Mouse (Mus musculus): Measurements from ENCODE around the gene Lamp5. TPM values are rescaled to one million over a fixed set of nuclear protein-coding genes. Genes with fewer than 3 reads are reported as not detected.

Lamp5 gene
- 0.08 TPM in 1 of 2 replicates, not detected in the other for polyA plus RNA-seq (2015; fragmentation: Nextera tagmentation; extraction: Ambion mirVana)

- Histone ChIP-seq H3K27me3 (replicated peaks) (peaks cover 55% of the 10 kb centered on the region), H3K27ac (replicated peaks) (no peak within 1 kb of the TSS), H3K9ac (0 out of 2 replicates have a peak within 1 kb of the TSS, but pooled peaks have one; percentile 19), H3K36me3 (no peaks in the 10 kb centered on the region), H3K9me3 (no peaks in the 10 kb centered on the region), H3K4me3 (peak within 1 kb of the TSS; percentile 33), H3K4me2 (peak within 1 kb of the TSS; percentile 63), H3K4me1 (peaks cover 11% of the 10 kb centered on the region)
- ATAC-seq (ENCODE audit: extremely low read depth, insufficient number of reproducible peaks, low FRiP score, low TSS enrichment) = no peak
- 3% methylated on average over 8 of the region's 8 CpGs for WGBS
Measured at GRCm38 (mm10) chr2:136051688-136052289, at the start of gene Lamp5. Gene Lamp5, plus strand, starts transcription at chr2:136052239.

- Histone ChIP-seq H3K4me3 (no peak overlapping the region), H3K27ac (replicated peaks) (no peak overlapping the region), H3K9me3 (no peaks in the 10 kb centered on the region), H3K4me2 (no peak overlapping the region), H3K27me3 (replicated peaks) (no peaks in the 10 kb centered on the region), H3K4me1 (no peaks in the 10 kb centered on the region), H3K36me3 (peaks cover 34% of the 10 kb centered on the region), H3K9ac (no peak overlapping the region)
- ATAC-seq (ENCODE audit: extremely low read depth, insufficient number of reproducible peaks, low FRiP score, low TSS enrichment) = no peak
- WGBS = 83% methylated on average over 1 of the region's 1 CpGs
Measured at GRCm38 (mm10) chr2:136003836-136004235, 48.2 kb upstream of the Lamp5 start.

GRCm38 (mm10) chr2:136006280-136006679 lies 45.8 kb upstream of the Lamp5 start:
- Histone ChIP-seq H3K27me3 (replicated peaks) (no peaks in the 10 kb centered on the region), H3K9ac (no peak overlapping the region), H3K4me2 (no peak overlapping the region), H3K9me3 (no peaks in the 10 kb centered on the region), H3K36me3 (peaks cover 26% of the 10 kb centered on the region), H3K4me3 (no peak overlapping the region), H3K4me1 (no peaks in the 10 kb centered on the region), H3K27ac (replicated peaks) (no peak overlapping the region)
- 70% methylated on average over 5 of the region's 5 CpGs for WGBS
- ATAC-seq (ENCODE audit: extremely low read depth, insufficient number of reproducible peaks, low FRiP score, low TSS enrichment) = no peak

- Histone ChIP-seq H3K27ac (replicated peaks) (no peak overlapping the region), H3K4me1 (no peaks in the 10 kb centered on the region), H3K9me3 (no peaks in the 10 kb centered on the region), H3K27me3 (replicated peaks) (no peaks in the 10 kb centered on the region), H3K36me3 (peaks cover 27% of the 10 kb centered on the region), H3K9ac (no peak overlapping the region), H3K4me3 (no peak overlapping the region), H3K4me2 (no peak overlapping the region)
- ATAC-seq (ENCODE audit: extremely low read depth, insufficient number of reproducible peaks, low FRiP score, low TSS enrichment) = no peak
- 89% methylated on average over 9 of the region's 9 CpGs for WGBS
Measured at GRCm38 (mm10) chr2:136012759-136013158, 39.3 kb upstream of the Lamp5 start.

GRCm38 (mm10) chr2:136048464-136048863 lies 3.6 kb upstream of the Lamp5 start:
- H3K4me3 ChIP-seq = no peak overlapping the region
- no peak overlapping the region for H3K4me2 ChIP-seq
- ATAC-seq (ENCODE audit: extremely low read depth, insufficient number of reproducible peaks, low FRiP score, low TSS enrichment) = no peak
- peaks cover 42% of the 10 kb centered on the region for H3K27me3 ChIP-seq (replicated peaks)
- H3K9me3 ChIP-seq = no peaks in the 10 kb centered on the region
- H3K9ac ChIP-seq = no peak overlapping the region
- no peaks in the 10 kb centered on the region for H3K36me3 ChIP-seq
- H3K4me1 ChIP-seq = peaks cover 11% of the 10 kb centered on the region
- H3K27ac ChIP-seq (replicated peaks) = no peak overlapping the region
- 83% methylated on average over 4 of the region's 4 CpGs for WGBS

- peaks cover 11% of the 10 kb centered on the region for H3K4me1 ChIP-seq
- ATAC-seq (ENCODE audit: extremely low read depth, insufficient number of reproducible peaks, low FRiP score, low TSS enrichment) = no peak
- H3K27me3 ChIP-seq (replicated peaks) = peaks cover 55% of the 10 kb centered on the region
- H3K36me3 ChIP-seq = no peaks in the 10 kb centered on the region
- H3K4me3 ChIP-seq = peak overlapping the region; percentile 33
- WGBS = 18% methylated on average over 27 of the region's 27 CpGs
- H3K9me3 ChIP-seq = no peaks in the 10 kb centered on the region
- H3K9ac ChIP-seq = 0 out of 2 replicates have a peak overlapping the region, but pooled peaks have one; percentile 19
- H3K27ac ChIP-seq (replicated peaks) = no peak overlapping the region
- H3K4me2 ChIP-seq = peak overlapping the region; percentile 63
Measured at GRCm38 (mm10) chr2:136050793-136051615, 1.0 kb upstream of the Lamp5 start.

- WGBS = 5% methylated on average over 19 of the region's 19 CpGs
- no peaks in the 10 kb centered on the region for H3K36me3 ChIP-seq
- peak overlapping the region; percentile 34 for H3K4me3 ChIP-seq
- no peak overlapping the region for H3K9ac ChIP-seq
- H3K4me2 ChIP-seq = peak overlapping the region; percentile 60
- H3K4me1 ChIP-seq = peaks cover 13% of the 10 kb centered on the region
- ATAC-seq (ENCODE audit: extremely low read depth, insufficient number of reproducible peaks, low FRiP score, low TSS enrichment) = no peak
- H3K9me3 ChIP-seq = no peaks in the 10 kb centered on the region
- H3K27me3 ChIP-seq (replicated peaks) = peaks cover 68% of the 10 kb centered on the region
- no peak overlapping the region for H3K27ac ChIP-seq (replicated peaks)
Measured at GRCm38 (mm10) chr2:136057861-136058331, 5.9 kb downstream of the Lamp5 start.

- H3K27ac ChIP-seq (replicated peaks) = no peak overlapping the region
- WGBS = 8% methylated on average over 7 of the region's 7 CpGs
- H3K4me3 ChIP-seq = peak overlapping the region; percentile 34
- H3K9ac ChIP-seq = no peak overlapping the region
- peak overlapping the region; percentile 60 for H3K4me2 ChIP-seq
- no peak for ATAC-seq (ENCODE audit: extremely low read depth, insufficient number of reproducible peaks, low FRiP score, low TSS enrichment)
- no peaks in the 10 kb centered on the region for H3K9me3 ChIP-seq
- H3K27me3 ChIP-seq (replicated peaks) = peaks cover 63% of the 10 kb centered on the region
- H3K4me1 ChIP-seq = peaks cover 13% of the 10 kb centered on the region
- H3K36me3 ChIP-seq = no peaks in the 10 kb centered on the region
Measured at GRCm38 (mm10) chr2:136058398-136058797, 6.4 kb downstream of the Lamp5 start.

- ATAC-seq (ENCODE audit: extremely low read depth, insufficient number of reproducible peaks, low FRiP score, low TSS enrichment) = no peak
- Histone ChIP-seq H3K4me1 (peaks cover 13% of the 10 kb centered on the region), H3K4me2 (peak overlapping the region; percentile 48), H3K27me3 (replicated peaks) (peaks cover 58% of the 10 kb centered on the region), H3K27ac (replicated peaks) (no peak overlapping the region), H3K9ac (no peak overlapping the region), H3K9me3 (no peaks in the 10 kb centered on the region), H3K4me3 (peak overlapping the region; percentile 23), H3K36me3 (no peaks in the 10 kb centered on the region)
- WGBS = under 1% methylated on average over 37 of the region's 37 CpGs
Measured at GRCm38 (mm10) chr2:136059029-136059669, 7.1 kb downstream of the Lamp5 start.

- WGBS = 81% methylated on average over 1 of the region's 1 CpGs
- H3K27me3 ChIP-seq (replicated peaks) = peaks cover 25% of the 10 kb centered on the region
- ATAC-seq (ENCODE audit: extremely low read depth, insufficient number of reproducible peaks, low FRiP score, low TSS enrichment) = no peak
- no peak overlapping the region for H3K4me3 ChIP-seq
- no peak overlapping the region for H3K4me2 ChIP-seq
- no peak overlapping the region for H3K27ac ChIP-seq (replicated peaks)
- no peaks in the 10 kb centered on the region for H3K36me3 ChIP-seq
- H3K4me1 ChIP-seq = peaks cover under 1% of the 10 kb centered on the region; the same call in 1 of the 2 replicates
- no peaks in the 10 kb centered on the region for H3K9me3 ChIP-seq
- no peak overlapping the region for H3K9ac ChIP-seq
Measured at GRCm38 (mm10) chr2:136064356-136064755, 12.3 kb downstream of the Lamp5 start.

- Histone ChIP-seq H3K9me3 (no peaks in the 10 kb centered on the region), H3K4me3 (no peak overlapping the region), H3K36me3 (no peaks in the 10 kb centered on the region), H3K9ac (no peak overlapping the region), H3K4me2 (no peak overlapping the region), H3K4me1 (no peaks in the 10 kb centered on the region), H3K27ac (replicated peaks) (no peak overlapping the region), H3K27me3 (replicated peaks) (no peaks in the 10 kb centered on the region)
- ATAC-seq (ENCODE audit: extremely low read depth, insufficient number of reproducible peaks, low FRiP score, low TSS enrichment) = no peak
- WGBS = 45% methylated on average over 2 of the region's 2 CpGs
Measured at GRCm38 (mm10) chr2:136095978-136096377, 43.9 kb downstream of the Lamp5 start.

All from heart, embryonic 13.5 days (tissue).